8 mouse cellular contexts compared by ENCODE assay signal in genomic region chr9:70208751-70209150, GRCm38 (mm10). TPM values are rescaled to one million over a fixed set of nuclear protein-coding genes. Genes with fewer than 3 reads are reported as not detected.
DNase-seq lines count a peak whose midpoint lies in the region; ATAC-seq and TF ChIP-seq lines count a peak whose summit lies in the region.

No protein-coding gene starts in this region.

- no peak for DNase-seq in left cerebral cortex, adult 2 months (ENCODE audit: extremely low spot score in 1 of 2, low spot score in 2 of 2)
- no peak for DNase-seq in left cerebral cortex, postnatal 10 days (ENCODE audit: extremely low spot score in 1 of 2, low spot score in 2 of 2)
- no peak for DNase-seq in kidney, postnatal 0 days (ENCODE audit: low spot score)
- no peak for DNase-seq in spleen, adult 18-20 months
- DNase-seq in urinary bladder, adult 18-20 months (ENCODE audit: low spot score in 2 of 2), result no peak

- H3K4me2 ChIP-seq in embryonic facial prominence, embryonic 15.5 days (replicated peaks), result peak overlapping the region; percentile 92
- peak overlapping the region; percentile 100 for H3K4me2 ChIP-seq in kidney, postnatal 0 days (ENCODE audit: low read length)
- peak overlapping the region; percentile 100 for H3K4me2 ChIP-seq in midbrain, embryonic 15.5 days

- intact Hi-C loops in left cerebral cortex, adult 2 months (cut with DNase I), result loop anchor here (5.0 to 10.0 kb wide), 2 partner anchors 156 to 184 kb away; no protein-coding TSS in a partner anchor
- intact Hi-C loops in left cerebral cortex, postnatal 10 days (cut with DNase I), result loop anchor here (5.0 kb wide), 1 partner anchor 184 kb away; no protein-coding TSS in a partner anchor

- H3K9ac ChIP-seq in embryonic facial prominence, embryonic 15.5 days, result no peak overlapping the region; the same call in 1 of the 2 replicates
- H3K9ac ChIP-seq in kidney, postnatal 0 days (ENCODE audit: low read depth, low read length), result peak overlapping the region; percentile 83; the same call in 1 of the 2 replicates
- no peak overlapping the region for H3K9ac ChIP-seq in midbrain, embryonic 15.5 days

- no peak for ATAC-seq in embryonic facial prominence, embryonic 15.5 days (ENCODE audit: insufficient number of reproducible peaks, low FRiP score, low TSS enrichment, low read depth)
- ATAC-seq in kidney, postnatal 0 days (replicated peaks; ENCODE audit: low FRiP score, low read depth), result no peak
- no peak for ATAC-seq in midbrain, embryonic 15.5 days (replicated peaks)
- no peak for ATAC-seq in activated CD4-positive, CD25-positive, alpha-beta regulatory T cell, adult 4 months

- H3K27me3 ChIP-seq in embryonic facial prominence, embryonic 15.5 days, result no peaks in the 10 kb centered on the region
- H3K27me3 ChIP-seq in kidney, postnatal 0 days (ENCODE audit: insufficient read depth, low read length), result no peaks in the 10 kb centered on the region
- H3K27me3 ChIP-seq in midbrain, embryonic 15.5 days (replicated peaks), result 0 out of 2 replicates have a peak, but pooled peaks cover 11% of the 10 kb centered on the region

- H3K9me3 ChIP-seq in embryonic facial prominence, embryonic 15.5 days (replicated peaks), result no peaks in the 10 kb centered on the region
- H3K9me3 ChIP-seq in kidney, postnatal 0 days (replicated peaks; ENCODE audit: low read length), result no peaks in the 10 kb centered on the region
- H3K9me3 ChIP-seq in midbrain, embryonic 15.5 days, result no peaks in the 10 kb centered on the region

- no peaks in the 10 kb centered on the region for H3K36me3 ChIP-seq in embryonic facial prominence, embryonic 15.5 days
- H3K36me3 ChIP-seq in kidney, postnatal 0 days (ENCODE audit: insufficient read depth, low read length), result no peaks in the 10 kb centered on the region
- H3K36me3 ChIP-seq in midbrain, embryonic 15.5 days (replicated peaks), result no peaks in the 10 kb centered on the region

- TF ChIP-seq CTCF in left cerebral cortex, adult 2 months (IDR thresholded peaks at IDR 0.05), result no peak
- no peak for TF ChIP-seq CTCF in kidney, postnatal 0 days (IDR thresholded peaks at IDR 0.05; ENCODE audit: low read depth)

- peak overlapping the region; percentile 76 for H3K4me3 ChIP-seq in left cerebral cortex, adult 2 months
- peak overlapping the region; percentile 83 for H3K4me3 ChIP-seq in embryonic facial prominence, embryonic 15.5 days (replicated peaks)
- peak overlapping the region; percentile 82 for H3K4me3 ChIP-seq in kidney, postnatal 0 days (replicated peaks; ENCODE audit: low read depth, low read length)
- H3K4me3 ChIP-seq in midbrain, embryonic 15.5 days, result peak overlapping the region; percentile 58

- 12% methylated on average over 12 of the region's 12 CpGs for WGBS in embryonic facial prominence, embryonic 15.5 days
- WGBS in kidney, postnatal 0 days, result 11% methylated on average over 12 of the region's 12 CpGs
- WGBS in midbrain, embryonic 15.5 days, result 19% methylated on average over 12 of the region's 12 CpGs

- H3K27ac ChIP-seq in left cerebral cortex, adult 2 months, result no peak overlapping the region
- H3K27ac ChIP-seq in embryonic facial prominence, embryonic 15.5 days (replicated peaks), result peak overlapping the region; percentile 95; the same call in 1 of the 2 replicates
- peak overlapping the region; percentile 85; the same call in 1 of the 2 replicates for H3K27ac ChIP-seq in kidney, postnatal 0 days
- H3K27ac ChIP-seq in midbrain, embryonic 15.5 days, result no peak overlapping the region

- peaks cover 28% of the 10 kb centered on the region for H3K4me1 ChIP-seq in embryonic facial prominence, embryonic 15.5 days
- H3K4me1 ChIP-seq in kidney, postnatal 0 days (replicated peaks; ENCODE audit: insufficient read depth, low read length), result peaks cover 3% of the 10 kb centered on the region; the same call in 1 of the 2 replicates
- peaks cover 14% of the 10 kb centered on the region for H3K4me1 ChIP-seq in midbrain, embryonic 15.5 days

RNA-seq across cellular contexts. Expression of gene Myo1e, which starts 1.6 kb away (rescaled TPM):
- 10 to 100 TPM; 14.1 to 14.7 TPM for total RNA-seq in left cerebral cortex, adult 2 months (2021)
- 1 to 10 TPM; 7.6 to 9.9 TPM for total RNA-seq in left cerebral cortex, postnatal 10 days (2021)
- 25.7 and 26.4 TPM in 2 replicates for polyA plus RNA-seq in embryonic facial prominence, embryonic 15.5 days (2015; fragmentation: Nextera tagmentation; extraction: Ambion mirVana)
- polyA plus RNA-seq in kidney, postnatal 0 days (2015; fragmentation: Nextera tagmentation; extraction: Ambion mirVana), result 17.0 and 20.2 TPM in 2 replicates
- 5.3 and 6.1 TPM in 2 replicates for polyA plus RNA-seq in midbrain, embryonic 15.5 days (2015; fragmentation: Nextera tagmentation; extraction: Ambion mirVana)
- polyA plus RNA-seq in activated CD4-positive, CD25-positive, alpha-beta regulatory T cell, adult 4 months (2017; shearing (Covaris generic)), result 10 to 100 TPM; 25.8 to 27.8 TPM

Comparison
In these comparisons a context has a peak if more than half of its experiments do, and no peak if none do; other contexts are left out.
1. H3K27ac ChIP-seq: peak in embryonic facial prominence, embryonic 15.5 days (single experiment) and kidney, postnatal 0 days (single experiment); none in left cerebral cortex, adult 2 months (single experiment) and midbrain, embryonic 15.5 days (single experiment).
2. Peak in every context shown above with its lines, with median percentiles within 50 percentile points of each other: H3K4me3 ChIP-seq and H3K4me2 ChIP-seq.